Mouse (Mus musculus): ENCODE results near the gene Shcbp1l.

DNA sequence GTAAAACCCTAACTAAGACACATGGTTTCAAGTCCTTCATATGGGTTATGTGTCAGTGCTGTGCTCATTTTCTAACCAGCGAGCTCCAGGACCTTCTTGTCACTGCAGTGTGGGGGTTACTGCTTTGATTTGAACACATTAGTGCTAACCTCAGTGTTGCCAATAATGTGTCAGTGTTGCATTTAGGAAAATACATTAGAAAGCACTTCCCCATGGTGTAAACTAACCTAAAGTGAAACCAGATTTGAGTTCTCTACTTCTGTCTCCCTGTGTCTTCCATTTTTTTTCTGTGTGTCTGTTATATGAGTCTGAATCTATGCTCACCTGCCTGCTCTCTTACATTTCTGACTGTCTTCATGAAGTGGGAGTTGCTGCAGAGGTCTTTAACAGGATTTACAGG lies 18.1 kb downstream of the Shcbp1l start:
- no peak for TF ChIP-seq POLR2A (IDR thresholded peaks at IDR 0.05; ENCODE audit: extremely low read depth, insufficient read depth, low read length)
- TF ChIP-seq CTCF (IDR thresholded peaks at IDR 0.05; ENCODE audit: low read depth, low read length): no peak

Measured in liver, adult 2 months (tissue).